Mouse (Mus musculus): ENCODE results near the gene Gstp3. TPM values are rescaled to one million over a fixed set of nuclear protein-coding genes. Genes with fewer than 3 reads are reported as not detected.
A peak's percentile ranks its signal among the peaks of the same experiment; 100 is the strongest.
"Not testable (repeated sequence)": the region's sequence is repeated elsewhere in the genome, so short reads cannot be mapped to it uniquely, and the experiment has no call there.

Gene Gstp3
- total RNA-seq, 1 experiment from 2014 or later: 23.6 TPM

- peak; percentile 79 for ATAC-seq (ENCODE audit: extremely low read depth, insufficient number of reproducible peaks, low FRiP score, poor library complexity, severe bottlenecking)
Measured at GRCm38 (mm10) chr19:4047859-4048258, 11.5 kb downstream of the Gstp3 start.

- ATAC-seq (ENCODE audit: extremely low read depth, insufficient number of reproducible peaks, low FRiP score, poor library complexity, severe bottlenecking): no peak
Measured at GRCm38 (mm10) chr19:4046866-4047254, 12.5 kb downstream of the Gstp3 start.

- 0 out of 2 replicates have a peak, but pooled peaks have one; percentile 17 for ATAC-seq (ENCODE audit: extremely low read depth, insufficient number of reproducible peaks, low FRiP score, poor library complexity, severe bottlenecking)
Measured at GRCm38 (mm10) chr19:4045966-4046865, 13.2 kb downstream of the Gstp3 start, which contains the start of gene Gstp2. Gene Gstp2 (minus strand): TSS chr19:4046023.

- not testable (repeated sequence) for ATAC-seq (ENCODE audit: extremely low read depth, insufficient number of reproducible peaks, low FRiP score, poor library complexity, severe bottlenecking)
Measured at GRCm38 (mm10) chr19:4044109-4044508, 15.3 kb downstream of the Gstp3 start.

- ATAC-seq (ENCODE audit: extremely low read depth, insufficient number of reproducible peaks, low FRiP score, poor library complexity, severe bottlenecking): no peak
Measured at GRCm38 (mm10) chr19:4042124-4042523, 17.2 kb downstream of the Gstp3 start.

- not testable (repeated sequence) for ATAC-seq (ENCODE audit: extremely low read depth, insufficient number of reproducible peaks, low FRiP score, poor library complexity, severe bottlenecking)
Measured at GRCm38 (mm10) chr19:4041500-4041899, 17.9 kb downstream of the Gstp3 start.

GRCm38 (mm10) chr19:4040941-4041340 lies 18.4 kb downstream of the Gstp3 start:
- not testable (repeated sequence) for ATAC-seq (ENCODE audit: extremely low read depth, insufficient number of reproducible peaks, low FRiP score, poor library complexity, severe bottlenecking)

- peak; percentile 86 for ATAC-seq (ENCODE audit: extremely low read depth, insufficient number of reproducible peaks, low FRiP score, poor library complexity, severe bottlenecking)
Measured at GRCm38 (mm10) chr19:4037788-4038232, 21.6 kb downstream of the Gstp3 start, which contains the start of gene Gstp1. Gene Gstp1 (minus strand): TSS chr19:4037985.

- ATAC-seq (ENCODE audit: extremely low read depth, insufficient number of reproducible peaks, low FRiP score, poor library complexity, severe bottlenecking): not testable (repeated sequence)
Measured at GRCm38 (mm10) chr19:4037154-4037787, 22.1 kb downstream of the Gstp3 start.

GRCm38 (mm10) chr19:4036327-4037045 lies 22.9 kb downstream of the Gstp3 start:
- no peak for ATAC-seq (ENCODE audit: extremely low read depth, insufficient number of reproducible peaks, low FRiP score, poor library complexity, severe bottlenecking)

GRCm38 (mm10) chr19:4033742-4034141 lies 25.6 kb downstream of the Gstp3 start:
- no peak for ATAC-seq (ENCODE audit: extremely low read depth, insufficient number of reproducible peaks, low FRiP score, poor library complexity, severe bottlenecking)

GRCm38 (mm10) chr19:4033298-4033697 lies 26.1 kb downstream of the Gstp3 start:
- no peak for ATAC-seq (ENCODE audit: extremely low read depth, insufficient number of reproducible peaks, low FRiP score, poor library complexity, severe bottlenecking)

GRCm38 (mm10) chr19:4032668-4033067 lies 26.7 kb downstream of the Gstp3 start:
- ATAC-seq (ENCODE audit: extremely low read depth, insufficient number of reproducible peaks, low FRiP score, poor library complexity, severe bottlenecking): no peak

GRCm38 (mm10) chr19:4027576-4027975 lies 31.8 kb downstream of the Gstp3 start:
- no peak for ATAC-seq (ENCODE audit: extremely low read depth, insufficient number of reproducible peaks, low FRiP score, poor library complexity, severe bottlenecking)

GRCm38 (mm10) chr19:4023185-4023584 lies 36.2 kb downstream of the Gstp3 start:
- no peak for ATAC-seq (ENCODE audit: extremely low read depth, insufficient number of reproducible peaks, low FRiP score, poor library complexity, severe bottlenecking)

- peak; percentile 88 for ATAC-seq (ENCODE audit: extremely low read depth, insufficient number of reproducible peaks, low FRiP score, poor library complexity, severe bottlenecking)
Measured at GRCm38 (mm10) chr19:4018743-4019583, 40.4 kb downstream of the Gstp3 start.

- ATAC-seq (ENCODE audit: extremely low read depth, insufficient number of reproducible peaks, low FRiP score, poor library complexity, severe bottlenecking): no peak
Measured at GRCm38 (mm10) chr19:4017921-4018587, 41.3 kb downstream of the Gstp3 start.

- ATAC-seq (ENCODE audit: extremely low read depth, insufficient number of reproducible peaks, low FRiP score, poor library complexity, severe bottlenecking): no peak
Measured at GRCm38 (mm10) chr19:4015635-4016034, 43.7 kb downstream of the Gstp3 start.

All from neutrophil, adult 5-6 weeks (primary cell).